Mouse (Mus musculus): ENCODE data around the gene Ptk7.

Gene Ptk7

DNA sequence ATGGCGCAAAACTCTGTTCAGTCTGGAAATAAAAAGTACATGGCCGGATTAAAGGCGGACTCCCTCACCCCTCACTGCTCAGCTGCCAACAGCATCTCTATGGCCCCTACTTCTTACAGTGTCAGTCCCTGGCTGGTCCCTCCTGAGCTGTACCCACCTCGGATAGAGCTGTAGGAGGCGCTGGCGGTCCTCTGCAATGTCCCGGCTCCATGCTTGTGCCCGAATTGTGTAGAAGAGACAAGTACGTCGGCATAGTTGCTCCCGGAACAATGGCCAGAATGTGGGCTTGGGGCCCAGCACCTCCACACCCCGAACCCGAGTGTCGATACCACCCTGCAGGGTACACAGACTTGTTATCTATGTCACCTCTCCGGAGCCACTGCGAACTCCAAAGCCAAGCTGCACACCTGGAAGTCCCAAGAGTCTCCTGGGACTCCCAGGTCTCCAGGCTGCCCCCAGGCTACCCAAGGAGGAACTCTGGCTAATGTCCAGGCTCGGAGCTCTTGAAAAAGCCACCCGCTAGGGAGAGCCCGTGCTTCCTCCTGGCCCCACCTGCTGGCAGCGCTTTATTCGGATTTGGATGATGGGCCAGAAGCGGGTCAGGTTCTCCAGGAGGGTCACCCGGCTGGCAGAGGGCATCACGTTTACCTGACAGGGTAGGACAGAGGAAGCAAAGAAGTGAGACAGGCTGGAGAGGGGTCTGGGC is 107.2 kb downstream of the Ptk7 start:
- peak in 1 of 2 experiments; percentile 56 for DNase-seq (ENCODE audit: low spot score in 2 of 2)

DNA sequence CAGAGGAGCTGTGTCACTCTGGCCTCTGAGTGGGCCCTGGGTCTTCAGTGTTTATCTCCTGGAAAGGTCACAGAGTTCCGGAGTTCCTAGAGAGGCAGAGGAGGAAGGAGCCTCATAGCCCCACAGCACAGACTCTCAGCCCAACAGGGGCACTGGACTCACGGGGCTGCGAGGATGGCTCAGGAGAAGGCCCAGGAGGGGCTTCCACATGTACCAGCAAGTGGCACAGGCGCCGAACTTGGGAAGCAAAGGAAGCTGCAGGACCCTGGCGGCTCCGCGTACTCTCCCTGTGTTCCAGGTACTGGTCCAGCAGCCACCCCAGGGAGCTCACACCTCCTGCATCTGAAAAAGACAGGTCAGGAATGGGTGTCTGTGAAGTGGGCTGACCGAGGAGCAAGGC is 108.1 kb downstream of the Ptk7 start:
- peak in 1 of 2 experiments; percentile 60 for DNase-seq (ENCODE audit: low spot score in 2 of 2)

DNA sequence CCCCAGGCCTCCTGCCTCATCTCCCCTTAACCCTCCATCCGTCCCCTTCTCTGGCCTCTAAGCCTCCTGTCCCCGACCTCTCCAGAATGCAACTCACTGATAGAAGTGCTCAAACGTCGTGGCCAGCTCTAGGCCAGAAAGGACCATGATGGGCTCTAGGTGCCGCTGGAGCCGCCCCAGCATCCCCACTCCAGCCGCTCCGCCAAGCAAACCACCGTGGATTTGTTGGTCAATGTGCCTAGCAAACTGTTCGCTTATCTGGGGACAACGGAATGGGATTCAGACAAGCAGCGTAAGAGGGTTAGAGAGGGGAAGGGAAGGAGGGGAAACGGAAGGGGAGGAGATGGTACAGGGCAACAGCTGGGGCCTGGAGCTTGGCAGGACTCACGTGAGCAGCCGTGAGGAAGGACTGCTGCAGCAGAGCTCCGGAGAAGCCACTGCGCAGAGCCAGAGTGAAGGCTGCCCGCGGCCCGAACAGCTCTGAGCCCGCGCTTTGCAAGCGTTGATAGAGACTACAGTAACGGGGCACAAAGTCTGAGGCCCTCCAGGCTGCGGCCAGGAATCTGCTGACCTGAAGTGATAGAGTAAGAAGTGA is 108.8 kb downstream of the Ptk7 start:
- peak in 1 of 2 experiments; percentile 56 for DNase-seq (ENCODE audit: low spot score in 2 of 2)

DNA sequence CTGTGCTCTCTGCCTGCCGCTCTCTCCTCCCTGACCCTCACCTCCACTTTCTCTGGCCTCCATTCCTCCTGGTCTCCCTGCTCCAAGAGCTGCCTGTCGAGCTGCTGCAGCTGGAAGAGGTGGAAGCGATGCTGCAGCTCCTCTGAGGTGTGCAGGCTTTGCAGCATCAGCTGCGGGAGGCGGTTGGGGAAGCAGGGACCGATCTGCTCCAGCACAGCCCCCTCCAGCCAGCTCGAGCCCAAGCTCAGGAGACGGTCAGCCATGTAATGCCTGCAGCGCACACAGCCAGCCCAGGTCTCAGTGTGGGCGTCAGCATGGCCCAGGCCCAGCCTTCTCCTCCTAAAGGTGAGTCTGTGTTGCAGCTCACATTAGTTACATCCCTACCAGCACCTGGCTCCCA is 109.3 kb downstream of the Ptk7 start:
- DNase-seq (ENCODE audit: low spot score in 2 of 2) = peak in 1 of 2 experiments; percentile 57
